Mouse (Mus musculus): ENCODE measurements at regions not wholly inside any gene's neighbourhood (a gene's known extent, or its start where the extent isn't known, plus 50 kb on each side); places are given as distances from the start of the nearest gene placed in this dataset.

DNA sequence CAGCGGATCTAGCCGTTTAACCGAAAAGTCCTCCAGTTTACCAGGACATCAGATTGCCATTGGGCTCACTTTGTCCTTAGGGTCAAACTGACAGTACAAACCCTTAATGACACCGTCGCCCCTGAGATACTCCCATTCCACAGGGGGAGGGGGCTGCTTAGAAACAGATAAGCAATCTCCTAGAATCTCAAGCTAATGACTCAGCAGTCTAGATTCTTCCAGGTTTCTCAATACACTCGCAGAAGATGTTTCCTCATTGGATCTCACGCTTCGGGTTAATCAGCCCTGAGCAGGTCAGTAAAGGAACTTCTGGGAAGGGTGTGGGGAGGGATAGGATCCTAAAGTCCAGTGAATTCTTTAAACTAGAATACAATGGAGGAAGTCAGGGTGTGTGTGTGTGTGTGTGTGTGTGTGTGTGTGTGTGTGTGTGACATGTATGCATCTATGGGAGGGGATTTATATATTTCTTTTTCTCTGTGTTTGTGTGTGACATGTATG, 133.0 kb upstream of the Zfand5 start:
- TF ChIP-seq EP300 (IDR thresholded peaks at IDR 0.05; ENCODE audit: low read depth) (no peak), CTCF (IDR thresholded peaks at IDR 0.05; ENCODE audit: low read depth) (no peak)
